Mouse (Mus musculus) CD4-positive, CD25-positive, alpha-beta regulatory T cell (primary cell): ENCODE data around the gene Zfp648. TPM values are rescaled to one million over a fixed set of nuclear protein-coding genes. Genes with fewer than 3 reads are reported as not detected.

ENCODE experiments used
- polyA plus RNA-seq: library from polyadenylated mRNA; unstranded; fragments of 100-300 nt; shearing (Covaris generic); gene quantifications from one replicate; pipeline ENCODE4 v1.2.1, GENCODE M21; 2017

Zfp648 gene
- not detected for polyA plus RNA-seq

DNA sequence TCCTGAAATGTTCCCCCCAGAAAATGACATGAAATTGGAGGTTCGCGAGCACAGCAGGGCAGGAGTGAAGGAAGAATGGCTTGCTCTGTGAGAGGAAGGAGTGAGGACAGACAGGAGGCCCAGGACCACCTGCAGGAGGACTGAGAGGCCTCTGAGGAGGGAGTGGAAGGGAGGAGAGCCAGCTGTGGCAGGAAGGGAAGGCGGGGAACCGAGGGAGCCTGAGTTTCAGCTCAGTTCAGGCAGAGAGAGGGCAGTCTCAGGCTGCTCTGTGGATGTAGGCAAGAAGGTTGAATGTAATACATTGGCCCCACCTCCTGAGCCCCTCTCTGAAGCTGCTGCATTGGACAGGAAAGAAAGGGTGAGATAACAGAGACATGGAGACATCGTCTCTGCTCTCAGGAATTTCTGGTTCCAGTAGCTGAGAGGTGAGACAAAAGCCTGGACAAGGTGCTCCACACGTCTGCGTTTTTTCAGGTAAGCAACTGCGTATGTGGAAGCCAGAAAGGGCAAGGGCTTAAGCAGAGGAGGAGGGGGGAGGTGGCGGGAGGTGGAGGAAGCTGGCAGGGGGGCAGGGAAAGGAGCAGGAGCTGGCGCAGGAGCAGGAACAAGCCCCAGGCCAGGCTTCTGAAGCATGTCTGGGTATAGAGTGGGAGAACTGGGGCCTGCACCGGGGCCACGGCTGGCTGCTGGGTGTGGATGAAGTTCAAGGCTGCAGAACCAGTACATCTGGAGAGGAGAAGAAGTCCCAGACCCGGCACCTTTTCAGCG, at the start of gene Zfp648:
Gene Zfp648, plus strand, starts transcription at position 233 of the 768 bp plus-strand sequence.

